8 mouse cellular contexts compared by ENCODE assay signal in the genomic region with DNA sequence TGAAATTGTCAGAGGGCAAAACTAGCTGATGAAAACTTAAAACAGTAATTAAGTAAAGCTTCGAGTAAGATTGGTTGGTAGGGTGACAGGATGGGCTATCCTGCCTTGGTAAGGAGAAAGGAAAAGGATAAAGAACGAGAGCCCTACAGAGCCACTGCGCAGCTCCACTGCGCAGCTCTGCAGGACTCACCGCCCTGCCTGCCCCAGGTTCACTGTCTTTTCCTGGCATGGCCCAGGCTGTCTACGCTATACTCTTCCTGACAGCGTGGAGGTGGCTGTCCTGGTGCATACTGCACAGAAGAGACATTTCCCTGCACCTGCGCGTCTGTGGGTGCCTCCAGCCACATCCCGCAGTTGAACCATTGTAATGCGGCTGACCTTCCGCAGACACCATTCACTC.
DNase-seq lines count a peak whose midpoint lies in the region; ATAC-seq lines count a peak whose summit lies in the region.

No protein-coding gene starts in this region.

- H3K4me3 ChIP-seq in heart, embryonic 15.5 days: peak overlapping the region; percentile 34
- peak overlapping the region; percentile 24 for H3K4me3 ChIP-seq in hindbrain, embryonic 14.5 days (replicated peaks; ENCODE audit: low read length)
- H3K4me3 ChIP-seq in midbrain, embryonic 16.5 days (ENCODE audit: low read depth, low read length): peak overlapping the region; percentile 20; the same call in 1 of the 2 replicates

- H3K4me2 ChIP-seq in heart, embryonic 15.5 days: peak overlapping the region; percentile 54
- H3K4me2 ChIP-seq in hindbrain, embryonic 14.5 days (replicated peaks): peak overlapping the region; percentile 50
- peak overlapping the region; percentile 49 for H3K4me2 ChIP-seq in midbrain, embryonic 16.5 days (ENCODE audit: low read length)

- ATAC-seq in heart, embryonic 15.5 days (replicated peaks; ENCODE audit: insufficient number of reproducible peaks, insufficient read depth, low FRiP score, low read depth): no peak
- no peak for ATAC-seq in hindbrain, embryonic 14.5 days (ENCODE audit: low FRiP score)
- ATAC-seq in midbrain, embryonic 16.5 days: no peak

- peak overlapping the region; percentile 14; the same call in 1 of the 2 replicates for H3K9ac ChIP-seq in heart, embryonic 15.5 days
- H3K9ac ChIP-seq in hindbrain, embryonic 14.5 days: peak overlapping the region; percentile 37
- H3K9ac ChIP-seq in midbrain, embryonic 16.5 days (ENCODE audit: low read depth, low read length): peak overlapping the region; percentile 43; the same call in 1 of the 2 replicates

- no peak for DNase-seq in heart, postnatal 10 days
- DNase-seq in cerebellum, adult 9-11 months: peak; percentile 25
- DNase-seq in hindbrain, embryonic 14.5 days (ENCODE audit: low spot score): no peak
- DNase-seq in right cerebral cortex, postnatal 36 days (ENCODE audit: low spot score in 2 of 2): no peak
- DNase-seq in urinary bladder, adult 2 months (ENCODE audit: low spot score): no peak
- no peak for DNase-seq in T-cell, adult 2 months (ENCODE audit: low spot score)

- H3K27me3 ChIP-seq in heart, embryonic 15.5 days: 0 out of 2 replicates have a peak, but pooled peaks cover 5% of the 10 kb centered on the region
- H3K27me3 ChIP-seq in hindbrain, embryonic 14.5 days (ENCODE audit: control insufficient read depth, insufficient read depth, low read length): peaks cover 5% of the 10 kb centered on the region; the same call in 1 of the 2 replicates
- H3K27me3 ChIP-seq in midbrain, embryonic 16.5 days (ENCODE audit: control insufficient read depth, insufficient read depth, low read depth, low read length): no peaks in the 10 kb centered on the region

- H3K9me3 ChIP-seq in heart, embryonic 15.5 days (replicated peaks): no peaks in the 10 kb centered on the region
- no peaks in the 10 kb centered on the region for H3K9me3 ChIP-seq in hindbrain, embryonic 14.5 days (ENCODE audit: control insufficient read depth, low read length)
- H3K9me3 ChIP-seq in midbrain, embryonic 16.5 days (replicated peaks; ENCODE audit: control insufficient read depth, low read length, poor library complexity, severe bottlenecking): no peaks in the 10 kb centered on the region

- H3K36me3 ChIP-seq in heart, embryonic 15.5 days: no peaks in the 10 kb centered on the region
- no peaks in the 10 kb centered on the region for H3K36me3 ChIP-seq in hindbrain, embryonic 14.5 days (replicated peaks; ENCODE audit: control insufficient read depth, insufficient read depth)
- no peaks in the 10 kb centered on the region for H3K36me3 ChIP-seq in midbrain, embryonic 16.5 days (ENCODE audit: control insufficient read depth, insufficient read depth, low read length)

- 49% methylated on average over 12 of the region's 12 CpGs for WGBS in heart, embryonic 15.5 days
- 42% methylated on average over 12 of the region's 12 CpGs for WGBS in hindbrain, embryonic 14.5 days
- WGBS in midbrain, embryonic 16.5 days: 53% methylated on average over 12 of the region's 12 CpGs

- no peaks in the 10 kb centered on the region for H3K4me1 ChIP-seq in heart, embryonic 15.5 days (replicated peaks)
- no peaks in the 10 kb centered on the region for H3K4me1 ChIP-seq in hindbrain, embryonic 14.5 days (replicated peaks; ENCODE audit: control insufficient read depth, insufficient read depth, low read length)
- H3K4me1 ChIP-seq in midbrain, embryonic 16.5 days (ENCODE audit: control insufficient read depth, insufficient read depth, low read length): no peaks in the 10 kb centered on the region

- intact Hi-C loops in heart, postnatal 10 days (cut with DNase I): no loop called here

- H3K27ac ChIP-seq in heart, embryonic 15.5 days: no peak overlapping the region
- no peak overlapping the region for H3K27ac ChIP-seq in hindbrain, embryonic 14.5 days
- no peak overlapping the region for H3K27ac ChIP-seq in midbrain, embryonic 16.5 days (ENCODE audit: low read length)
